Mouse (Mus musculus) cortical plate, adult 2 months (tissue): ENCODE data around the gene Cabin1.

Experiments used
- CTCF ChIP-seq: fragments of 200-500 bp; IDR thresholded peaks from 2 replicates; pipeline ENCODE4 v1.5.1; 2011; ENCODE audit warnings: mild to moderate bottlenecking, control low read depth, low read length; ENCODE audit not compliant: insufficient read depth; ENCODE audit errors: extremely low read depth
- POLR2A ChIP-seq: fragments of 200-500 bp; IDR thresholded peaks from 2 replicates; pipeline ENCODE4 v1.6.1; 2011; ENCODE audit warnings: mild to moderate bottlenecking, low read length, control low read depth; ENCODE audit not compliant: insufficient read depth; ENCODE audit errors: extremely low read depth

- TF ChIP-seq POLR2A (no peak), CTCF (no peak)
These were observed 106.4 kb downstream of the Cabin1 start for GRCm38 (mm10) chr10:75657772-75658171.
